Mouse (Mus musculus): Measurements from ENCODE around the gene Rims4. TPM values are rescaled to one million over a fixed set of nuclear protein-coding genes. Genes with fewer than 3 reads are reported as not detected.

Rims4 gene
- 0.15 and 0.23 TPM in 2 replicates for polyA plus RNA-seq (2014; fragmentation: Nextera tagmentation; extraction: Ambion mirVana)

DNA sequence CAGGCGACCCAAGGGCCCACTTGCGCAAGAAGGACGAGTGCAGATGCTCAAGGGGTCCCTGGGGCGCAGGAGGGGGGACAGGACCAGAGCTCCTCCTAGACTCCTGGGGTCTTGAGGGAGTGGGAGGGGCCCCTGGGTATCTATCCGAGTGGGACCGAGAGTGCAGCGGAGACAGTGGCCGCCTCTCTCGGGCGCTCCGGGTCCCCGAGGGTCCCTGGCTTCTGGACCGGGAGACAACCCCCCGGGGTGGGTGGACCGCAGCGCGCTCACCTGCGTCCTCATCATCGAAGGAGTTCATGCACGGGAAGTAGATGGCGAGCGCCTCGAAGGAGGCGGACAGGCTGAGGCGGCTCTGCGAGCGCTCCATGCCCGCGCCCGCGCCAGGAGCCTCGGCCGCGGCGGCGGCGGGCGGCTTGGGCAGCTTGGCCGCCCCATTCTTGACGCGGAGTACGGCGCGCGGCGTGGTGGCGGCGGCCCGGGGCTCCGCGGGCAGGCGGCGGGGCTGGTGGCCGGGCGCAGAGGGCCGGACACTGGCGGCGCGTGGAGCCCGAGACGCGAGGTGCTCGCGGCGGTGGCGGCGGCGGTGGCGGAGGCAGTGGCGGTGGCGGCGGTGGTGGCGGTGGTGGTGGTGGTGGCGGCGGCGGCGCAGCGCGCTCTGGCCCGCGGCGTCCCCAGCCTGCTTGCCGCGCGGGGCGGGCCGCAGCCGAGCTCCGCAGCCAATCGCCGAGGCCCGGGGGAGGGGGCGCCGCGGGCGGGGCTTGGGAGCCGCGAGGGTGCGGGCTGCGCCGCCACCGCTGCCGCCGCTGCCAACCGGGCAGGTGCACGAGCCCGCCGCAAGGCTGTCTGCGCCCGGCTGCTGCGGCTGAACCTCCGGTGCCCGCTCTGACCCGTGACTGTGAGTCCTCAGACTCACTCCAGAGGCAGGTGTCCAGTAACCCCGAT, at the start of gene Rims4:
TSS of gene Rims4 (minus strand) at position 367 of the 942 bp plus-strand sequence.
- peak within 1 kb of the TSS; percentile 53 to 59 for H3K4me3 ChIP-seq (ENCODE audit: control insufficient read depth in 1 of 2, insufficient read depth in 1 of 2, low read depth in 1 of 2, low read length in 2 of 2)
- peak within 1 kb of the TSS; percentile 70 for H3K9ac ChIP-seq (ENCODE audit: low read length)
- peaks cover 6 to 10% of the 10 kb centered on the region in 2 experiments; a peak in 3 of 4 replicates for H3K4me1 ChIP-seq (ENCODE audit: control insufficient read depth in 2 of 2, insufficient read depth in 2 of 2, low read length in 2 of 2)
- H3K27ac ChIP-seq (replicated peaks in 1 of 2; ENCODE audit: control insufficient read depth in 1 of 2, insufficient read depth in 1 of 2, low read depth in 2 of 2, low read length in 2 of 2): no peak within 1 kb of the TSS
- H3K9me3 ChIP-seq (ENCODE audit: control insufficient read depth, low read length): no peaks in the 10 kb centered on the region
- whole genome bisulfite sequencing: 2% methylated on average over 63 of the region's 115 CpGs
- no peaks in the 10 kb centered on the region for H3K36me3 ChIP-seq (ENCODE audit: control insufficient read depth, insufficient read depth, low read length)
- ATAC-seq (ENCODE audit: insufficient number of reproducible peaks, insufficient read depth, low FRiP score, low read depth): peak; percentile 57
- H3K4me2 ChIP-seq (ENCODE audit: low read length): peak within 1 kb of the TSS; percentile 96
- H3K27me3 ChIP-seq (ENCODE audit: control insufficient read depth, insufficient read depth, low read length): peaks cover 78% of the 10 kb centered on the region

GRCm38 (mm10) chr2:163965706-163966105, 47.2 kb upstream of the Rims4 start:
- H3K9ac ChIP-seq (ENCODE audit: low read length): no peak overlapping the region
- H3K27ac ChIP-seq (replicated peaks in 1 of 2; ENCODE audit: control insufficient read depth in 1 of 2, insufficient read depth in 1 of 2, low read depth in 2 of 2, low read length in 2 of 2): no peak overlapping the region
- WGBS: 60% methylated on average over 7 of the region's 7 CpGs
- H3K4me1 ChIP-seq (ENCODE audit: control insufficient read depth in 2 of 2, insufficient read depth in 2 of 2, low read length in 2 of 2): no peaks in the 10 kb centered on the region
- H3K4me2 ChIP-seq (ENCODE audit: low read length): no peak overlapping the region
- H3K9me3 ChIP-seq (ENCODE audit: control insufficient read depth, low read length): no peaks in the 10 kb centered on the region
- no peak for ATAC-seq (ENCODE audit: insufficient number of reproducible peaks, insufficient read depth, low FRiP score, low read depth)
- no peaks in the 10 kb centered on the region for H3K27me3 ChIP-seq (ENCODE audit: control insufficient read depth, insufficient read depth, low read length)
- H3K4me3 ChIP-seq (ENCODE audit: control insufficient read depth in 1 of 2, insufficient read depth in 1 of 2, low read depth in 1 of 2, low read length in 2 of 2): no peak overlapping the region
- no peaks in the 10 kb centered on the region for H3K36me3 ChIP-seq (ENCODE audit: control insufficient read depth, insufficient read depth, low read length)

GRCm38 (mm10) chr2:163964606-163965560, 46.4 kb upstream of the Rims4 start:
- no peak for ATAC-seq (ENCODE audit: insufficient number of reproducible peaks, insufficient read depth, low FRiP score, low read depth)
- Histone ChIP-seq H3K4me2 (ENCODE audit: low read length) (no peak overlapping the region), H3K4me3 (ENCODE audit: control insufficient read depth in 1 of 2, insufficient read depth in 1 of 2, low read depth in 1 of 2, low read length in 2 of 2) (no peak overlapping the region), H3K27me3 (ENCODE audit: control insufficient read depth, insufficient read depth, low read length) (no peaks in the 10 kb centered on the region), H3K27ac (replicated peaks in 1 of 2; ENCODE audit: control insufficient read depth in 1 of 2, insufficient read depth in 1 of 2, low read depth in 2 of 2, low read length in 2 of 2) (no peak overlapping the region), H3K9me3 (ENCODE audit: control insufficient read depth, low read length) (no peaks in the 10 kb centered on the region), H3K9ac (ENCODE audit: low read length) (no peak overlapping the region), H3K36me3 (ENCODE audit: control insufficient read depth, insufficient read depth, low read length) (no peaks in the 10 kb centered on the region), H3K4me1 (ENCODE audit: control insufficient read depth in 2 of 2, insufficient read depth in 2 of 2, low read length in 2 of 2) (no peaks in the 10 kb centered on the region)
- WGBS: 65% methylated on average over 19 of the region's 19 CpGs

- H3K4me2 ChIP-seq (ENCODE audit: low read length): no peak overlapping the region
- H3K9me3 ChIP-seq (ENCODE audit: control insufficient read depth, low read length): peaks cover 4% of the 10 kb centered on the region
- no peaks in the 10 kb centered on the region for H3K36me3 ChIP-seq (ENCODE audit: control insufficient read depth, insufficient read depth, low read length)
- 80% methylated on average over 7 of the region's 7 CpGs for WGBS
- no peak overlapping the region for H3K9ac ChIP-seq (ENCODE audit: low read length)
- no peak overlapping the region for H3K4me3 ChIP-seq (ENCODE audit: control insufficient read depth in 1 of 2, insufficient read depth in 1 of 2, low read depth in 1 of 2, low read length in 2 of 2)
- H3K27ac ChIP-seq (replicated peaks in 1 of 2; ENCODE audit: control insufficient read depth in 1 of 2, insufficient read depth in 1 of 2, low read depth in 2 of 2, low read length in 2 of 2): no peak overlapping the region
- no peak for ATAC-seq (ENCODE audit: insufficient number of reproducible peaks, insufficient read depth, low FRiP score, low read depth)
- H3K27me3 ChIP-seq (ENCODE audit: control insufficient read depth, insufficient read depth, low read length): peaks cover 3% of the 10 kb centered on the region; the same call in 1 of the 2 replicates
- no peaks in the 10 kb centered on the region for H3K4me1 ChIP-seq (ENCODE audit: control insufficient read depth in 2 of 2, insufficient read depth in 2 of 2, low read length in 2 of 2)
Measured at GRCm38 (mm10) chr2:163953622-163954310, 35.3 kb upstream of the Rims4 start.

DNA sequence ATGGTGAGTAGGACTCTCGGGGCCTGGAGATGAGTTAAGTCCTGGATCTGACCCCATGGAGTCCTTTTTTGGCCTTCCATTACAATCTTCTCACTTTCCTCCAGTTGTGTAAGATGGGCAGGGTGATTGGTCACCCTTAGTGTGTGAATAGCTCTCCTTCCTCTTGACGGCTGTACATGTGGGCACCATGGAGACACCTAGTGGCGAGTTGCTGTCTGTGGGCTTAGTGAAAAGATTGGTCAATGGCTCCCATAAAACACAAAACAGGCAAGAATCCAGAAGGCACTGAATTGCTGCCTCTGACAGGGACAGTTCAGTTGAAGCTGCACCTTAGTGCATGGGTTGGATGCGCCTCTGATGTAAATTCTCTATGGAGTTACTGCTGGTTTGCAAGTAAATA, 33.3 kb upstream of the Rims4 start:
- WGBS: 21% methylated on average over 4 of the region's 4 CpGs
- H3K36me3 ChIP-seq (ENCODE audit: control insufficient read depth, insufficient read depth, low read length): no peaks in the 10 kb centered on the region
- no peak overlapping the region for H3K4me3 ChIP-seq (ENCODE audit: control insufficient read depth in 1 of 2, insufficient read depth in 1 of 2, low read depth in 1 of 2, low read length in 2 of 2)
- no peak overlapping the region for H3K27ac ChIP-seq (replicated peaks in 1 of 2; ENCODE audit: control insufficient read depth in 1 of 2, insufficient read depth in 1 of 2, low read depth in 2 of 2, low read length in 2 of 2)
- H3K4me1 ChIP-seq (ENCODE audit: control insufficient read depth in 2 of 2, insufficient read depth in 2 of 2, low read length in 2 of 2): no peaks in the 10 kb centered on the region
- H3K4me2 ChIP-seq (ENCODE audit: low read length): no peak overlapping the region
- no peaks in the 10 kb centered on the region for H3K9me3 ChIP-seq (ENCODE audit: control insufficient read depth, low read length)
- peaks cover 6% of the 10 kb centered on the region for H3K27me3 ChIP-seq (ENCODE audit: control insufficient read depth, insufficient read depth, low read length)
- ATAC-seq (ENCODE audit: insufficient number of reproducible peaks, insufficient read depth, low FRiP score, low read depth): no peak
- no peak overlapping the region for H3K9ac ChIP-seq (ENCODE audit: low read length)

GRCm38 (mm10) chr2:163947976-163948375, 29.5 kb upstream of the Rims4 start:
- Histone ChIP-seq H3K4me1 (ENCODE audit: control insufficient read depth in 2 of 2, insufficient read depth in 2 of 2, low read length in 2 of 2) (peaks cover 6 to 7% of the 10 kb centered on the region in 2 experiments; a peak in 3 of 4 replicates), H3K36me3 (ENCODE audit: control insufficient read depth, insufficient read depth, low read length) (no peaks in the 10 kb centered on the region), H3K4me2 (ENCODE audit: low read length) (no peak overlapping the region), H3K27me3 (ENCODE audit: control insufficient read depth, insufficient read depth, low read length) (peaks cover 6% of the 10 kb centered on the region), H3K4me3 (ENCODE audit: control insufficient read depth in 1 of 2, insufficient read depth in 1 of 2, low read depth in 1 of 2, low read length in 2 of 2) (no peak overlapping the region), H3K9me3 (ENCODE audit: control insufficient read depth, low read length) (no peaks in the 10 kb centered on the region), H3K27ac (replicated peaks in 1 of 2; ENCODE audit: control insufficient read depth in 1 of 2, insufficient read depth in 1 of 2, low read depth in 2 of 2, low read length in 2 of 2) (no peak overlapping the region), H3K9ac (ENCODE audit: low read length) (no peak overlapping the region)
- ATAC-seq (ENCODE audit: insufficient number of reproducible peaks, insufficient read depth, low FRiP score, low read depth): no peak
- 72% methylated on average over 7 of the region's 7 CpGs for WGBS

GRCm38 (mm10) chr2:163946221-163946620, 27.7 kb upstream of the Rims4 start:
- H3K9me3 ChIP-seq (ENCODE audit: control insufficient read depth, low read length): no peaks in the 10 kb centered on the region
- no peaks in the 10 kb centered on the region for H3K36me3 ChIP-seq (ENCODE audit: control insufficient read depth, insufficient read depth, low read length)
- peaks cover 6% of the 10 kb centered on the region for H3K27me3 ChIP-seq (ENCODE audit: control insufficient read depth, insufficient read depth, low read length)
- 66% methylated on average over 15 of the region's 15 CpGs for WGBS
- no peak overlapping the region for H3K4me2 ChIP-seq (ENCODE audit: low read length)
- H3K27ac ChIP-seq (replicated peaks in 1 of 2; ENCODE audit: control insufficient read depth in 1 of 2, insufficient read depth in 1 of 2, low read depth in 2 of 2, low read length in 2 of 2): no peak overlapping the region
- peaks cover 6 to 7% of the 10 kb centered on the region in 2 experiments; a peak in 3 of 4 replicates for H3K4me1 ChIP-seq (ENCODE audit: control insufficient read depth in 2 of 2, insufficient read depth in 2 of 2, low read length in 2 of 2)
- ATAC-seq (ENCODE audit: insufficient number of reproducible peaks, insufficient read depth, low FRiP score, low read depth): no peak
- no peak overlapping the region for H3K4me3 ChIP-seq (ENCODE audit: control insufficient read depth in 1 of 2, insufficient read depth in 1 of 2, low read depth in 1 of 2, low read length in 2 of 2)
- H3K9ac ChIP-seq (ENCODE audit: low read length): no peak overlapping the region

Data from heart, embryonic 14.5 days (tissue).